Mouse (Mus musculus) forelimb bud, embryonic 11.5 days (tissue): ENCODE measurements around the gene Fosb.

Source experiments
- DNase-seq: peaks from one replicate; pipeline ENCODE4 v3.0.0-alpha.2; 2012; ENCODE audit warnings: low read depth, low spot score

The Fosb gene

DNA sequence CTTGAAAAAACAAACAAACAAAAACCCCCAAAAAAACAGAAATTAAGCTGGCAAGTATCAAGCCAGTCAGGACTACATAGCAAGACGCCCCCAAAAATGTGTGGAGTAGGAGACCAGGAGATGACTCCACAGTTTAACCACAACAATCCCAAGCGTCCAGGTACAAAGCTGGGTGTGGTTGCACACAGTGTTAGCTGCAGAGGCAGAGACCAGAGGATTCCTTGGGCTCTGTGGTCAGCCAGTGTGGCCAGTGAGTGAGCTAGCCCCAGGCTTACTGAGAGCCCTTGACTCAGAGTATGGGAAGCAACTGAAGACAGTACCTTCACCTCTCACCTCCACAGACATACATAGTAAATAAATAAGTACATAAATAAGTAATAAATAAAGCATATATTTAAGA lies 22.1 kb upstream of the Fosb start:
- no peak for DNase-seq

DNA sequence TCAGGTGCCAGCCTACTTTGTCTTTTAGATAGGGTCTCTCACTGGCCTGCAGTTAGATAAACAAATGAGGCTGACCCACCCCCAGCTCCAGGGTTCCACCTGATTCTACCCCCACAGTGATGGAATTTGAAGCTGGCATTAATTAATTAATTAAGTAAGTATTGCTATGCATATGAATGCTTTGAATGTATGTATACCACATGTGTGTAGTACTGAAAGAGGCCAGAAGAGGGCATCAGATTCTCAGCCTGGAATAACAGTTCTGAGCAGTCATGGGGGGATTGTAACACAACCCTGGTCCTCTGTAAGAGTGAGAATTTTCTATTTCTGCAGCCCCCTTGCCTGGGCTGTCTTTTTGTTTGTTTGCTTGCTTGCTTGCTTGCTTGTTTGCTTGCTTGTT lies 18.6 kb upstream of the Fosb start:
- no peak for DNase-seq

DNA sequence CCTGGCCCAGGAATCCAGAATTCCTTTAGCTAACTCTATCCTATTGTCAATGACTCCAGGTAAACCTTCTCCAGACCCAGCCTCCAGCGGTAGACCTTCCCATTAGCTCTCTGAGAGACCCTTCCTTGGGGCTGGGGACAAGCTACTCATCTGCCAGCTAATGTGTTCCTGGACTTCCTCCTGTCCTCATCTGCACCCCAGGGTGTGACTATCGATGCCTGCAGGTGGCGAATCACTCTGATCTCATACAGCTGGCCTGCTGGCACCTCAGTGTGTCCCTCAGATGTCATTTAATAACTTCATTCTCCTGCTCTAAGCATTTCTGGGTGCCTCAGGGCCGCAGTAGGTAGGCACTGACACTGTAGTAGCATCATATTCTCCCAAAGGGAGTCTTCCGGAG lies 17.9 kb upstream of the Fosb start:
- DNase-seq = no peak

DNA sequence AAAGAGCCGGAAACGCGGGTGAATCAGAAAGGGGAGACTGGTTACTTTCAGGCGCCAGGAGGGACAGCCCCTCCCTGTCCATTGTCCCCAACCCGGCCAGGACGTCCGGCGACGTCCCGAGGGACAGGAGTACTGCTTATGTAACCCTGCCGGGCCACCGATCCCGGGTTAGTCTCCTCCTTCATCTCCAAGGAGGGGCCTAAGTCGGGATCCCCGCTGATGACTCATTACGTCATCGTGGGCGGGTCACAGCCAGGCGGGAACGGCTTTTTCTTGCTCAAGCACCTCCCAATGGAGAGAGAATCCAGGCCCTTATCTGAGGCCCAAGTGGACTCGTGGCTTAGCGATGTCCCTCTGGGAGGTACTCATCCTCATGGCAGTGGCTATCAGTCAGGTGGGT lies 17.3 kb upstream of the Fosb start:
- DNase-seq = peak; percentile 84

DNA sequence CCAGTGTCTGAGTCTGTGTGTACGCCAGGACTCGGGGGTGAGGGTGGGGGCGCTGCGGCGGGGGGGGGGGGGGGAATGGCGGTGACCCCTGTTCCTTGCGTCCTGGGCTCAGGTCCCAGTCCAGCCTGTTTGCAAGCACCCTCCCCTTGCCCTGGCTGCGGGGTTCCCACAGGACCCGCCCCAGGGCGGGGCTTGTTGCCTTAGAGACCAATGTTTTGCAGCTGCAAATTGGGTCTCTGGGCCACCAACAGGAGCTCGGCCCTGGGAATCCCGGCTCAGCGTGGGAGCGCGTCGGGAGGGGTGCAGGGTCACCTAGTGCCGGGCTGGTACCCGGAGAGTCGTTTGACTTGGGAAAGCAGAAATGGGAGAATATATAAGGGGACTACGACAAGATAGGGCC lies 16.5 kb upstream of the Fosb start:
- peak; percentile 92 for DNase-seq

DNA sequence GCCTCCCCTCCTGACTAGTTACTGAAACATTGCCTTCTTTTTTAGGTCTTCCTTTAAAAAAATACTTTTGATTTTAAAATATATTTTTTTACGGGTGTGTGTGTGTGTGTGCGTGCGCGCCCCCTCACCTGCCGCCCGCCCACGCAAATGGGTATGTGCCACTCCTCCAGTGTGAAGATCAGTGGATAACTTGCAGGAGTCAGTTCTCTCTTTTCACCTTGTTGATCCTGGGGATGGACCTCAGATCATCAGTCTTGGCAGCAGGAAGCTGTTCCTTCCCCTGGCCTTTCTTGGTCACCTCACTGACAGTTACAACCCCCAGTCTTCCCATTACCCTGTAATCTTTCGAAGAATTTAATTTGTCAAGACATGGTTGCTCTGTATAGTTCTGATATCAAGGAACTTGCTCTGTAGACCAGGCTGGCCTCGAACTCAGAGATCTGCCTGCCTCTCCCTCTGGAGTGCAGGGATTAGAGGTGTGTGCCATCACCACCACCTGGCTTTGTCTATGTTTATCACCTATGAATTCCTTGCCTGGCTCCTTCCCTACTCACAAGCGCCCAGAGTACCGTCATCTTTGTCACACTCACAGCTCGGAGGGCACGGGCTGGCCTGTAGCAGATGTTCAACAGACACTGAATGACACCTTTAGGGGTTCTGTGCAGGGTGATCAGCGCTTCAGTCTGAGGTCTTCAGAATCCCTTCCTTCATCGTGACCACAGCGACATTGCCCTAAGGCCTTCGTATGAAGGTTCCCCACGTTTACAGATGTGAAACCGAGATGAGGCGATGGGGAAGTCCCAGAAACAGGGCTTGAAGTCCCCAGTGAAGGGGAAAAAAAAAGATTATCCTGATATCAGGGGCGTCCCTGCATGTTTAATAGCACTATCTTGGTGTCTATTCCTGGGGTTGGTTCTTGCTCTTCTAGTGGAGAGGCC lies 15.7 kb upstream of the Fosb start:
- DNase-seq = no peak

DNA sequence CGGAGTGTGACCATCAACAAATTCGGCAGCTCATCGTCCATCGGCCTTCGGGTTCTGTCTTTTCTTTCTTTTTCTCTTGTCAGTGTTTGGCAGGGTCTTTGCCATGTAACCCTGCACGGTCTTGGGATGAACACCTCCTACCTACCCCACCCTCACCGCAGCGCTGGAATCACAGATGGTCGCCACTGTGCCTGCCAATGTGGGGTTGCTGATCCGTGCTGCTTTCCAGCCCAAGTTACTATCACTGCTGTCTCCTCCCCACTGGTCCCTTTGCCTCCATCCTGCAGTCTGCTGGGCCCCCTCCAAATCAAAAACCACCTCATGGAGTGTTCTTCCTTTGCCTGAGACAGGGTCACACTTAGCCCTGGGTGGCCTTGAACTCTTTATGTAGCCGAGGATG lies 14.4 kb upstream of the Fosb start:
- no peak for DNase-seq

DNA sequence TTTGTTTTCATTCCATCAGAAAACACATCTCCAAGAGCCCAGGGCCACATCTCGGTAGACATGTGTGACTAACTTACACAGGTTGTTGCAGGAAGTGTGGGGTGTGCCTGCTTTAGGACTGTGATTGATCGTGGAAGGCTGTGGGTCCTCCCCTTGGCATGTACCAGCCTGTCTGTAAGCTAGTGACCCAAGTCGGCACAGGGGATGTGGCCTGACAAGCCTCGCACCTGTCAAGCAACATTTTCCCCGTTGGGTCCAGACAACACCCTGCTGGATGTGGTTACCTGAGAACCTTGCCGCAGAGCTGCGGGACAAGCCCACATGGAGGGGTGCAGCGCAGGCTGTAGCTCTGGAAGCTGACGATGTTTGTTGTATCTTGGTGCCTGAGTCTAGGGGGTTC lies 12.6 kb upstream of the Fosb start:
- DNase-seq = no peak

DNA sequence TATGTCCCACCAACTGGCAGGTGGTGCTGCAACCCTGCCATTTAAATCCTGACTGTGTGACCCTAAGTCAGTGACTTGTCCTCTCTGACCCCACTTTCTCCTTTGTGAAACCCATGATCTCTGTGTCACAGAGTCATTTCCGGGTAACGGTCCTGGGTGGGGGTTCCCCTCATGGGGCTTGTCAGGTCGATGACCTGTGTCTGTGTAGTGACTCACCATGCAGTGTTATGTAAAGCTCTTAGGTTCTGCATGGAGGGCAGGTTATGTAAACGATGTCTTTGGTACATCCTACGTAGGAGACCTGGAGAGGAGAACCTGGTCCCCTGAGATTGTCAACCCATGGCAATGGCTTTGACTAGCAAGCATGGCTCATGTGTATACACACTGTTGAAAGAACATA lies 11.6 kb upstream of the Fosb start:
- no peak for DNase-seq

DNA sequence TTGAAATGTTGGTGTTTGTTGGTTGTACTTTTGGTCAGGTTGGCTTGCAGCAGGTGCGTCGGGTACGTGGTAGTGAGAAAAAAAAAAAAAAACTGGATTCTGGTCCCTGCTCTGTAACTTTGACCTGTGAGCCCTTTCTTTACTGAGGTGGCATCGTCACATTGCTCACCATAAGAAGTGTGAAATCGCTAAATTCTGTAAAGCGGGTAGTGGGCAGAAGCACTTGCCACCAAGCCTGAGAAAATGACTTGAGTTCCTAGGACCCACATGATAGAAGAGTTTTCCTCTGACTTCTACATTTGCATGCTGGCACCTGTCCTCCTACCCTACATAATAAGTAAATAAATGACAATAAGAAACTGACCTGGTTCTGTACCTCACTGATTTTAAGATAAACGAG lies 10.8 kb upstream of the Fosb start:
- DNase-seq = no peak

DNA sequence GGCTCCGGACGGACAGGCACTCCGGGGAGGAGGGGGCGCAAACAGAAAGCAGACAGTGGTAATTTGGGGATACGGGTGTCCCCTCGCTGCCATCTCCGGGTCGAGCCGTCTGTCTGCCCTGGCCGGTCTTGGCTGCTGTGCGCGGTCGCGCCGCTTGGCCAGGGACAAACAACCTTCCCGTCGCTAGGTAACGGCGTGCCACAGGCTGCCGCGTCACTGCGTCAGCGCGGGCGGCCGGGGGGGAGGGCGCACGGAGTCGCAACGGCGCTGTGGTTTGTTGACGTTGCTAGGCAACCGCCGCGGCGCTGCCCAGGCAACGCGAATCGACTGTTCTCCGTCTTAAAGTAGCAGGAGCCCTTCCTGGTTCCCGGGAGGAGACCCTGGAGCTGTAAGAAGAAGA lies 10.1 kb upstream of the Fosb start:
- peak; percentile 97 for DNase-seq

DNA sequence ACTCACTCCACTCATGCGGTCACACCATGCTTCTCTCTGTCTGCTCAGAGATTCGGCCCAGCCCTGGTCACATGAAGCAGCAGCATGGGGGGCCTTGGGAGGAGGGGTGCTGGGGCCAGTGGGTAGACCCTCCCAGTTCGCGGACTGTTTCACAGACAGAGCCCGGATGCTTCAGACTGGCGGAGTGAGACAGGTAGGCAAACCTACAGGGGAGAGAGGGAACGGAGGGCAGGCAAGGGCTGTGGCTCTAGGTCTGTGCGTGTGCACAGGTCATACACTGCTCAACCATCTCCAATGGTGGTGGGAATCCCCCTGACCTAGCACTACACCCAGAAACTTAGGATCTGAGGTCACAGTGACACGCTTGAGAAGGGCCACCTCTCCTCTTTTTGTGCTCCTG lies 9.6 kb upstream of the Fosb start:
- DNase-seq = no peak

DNA sequence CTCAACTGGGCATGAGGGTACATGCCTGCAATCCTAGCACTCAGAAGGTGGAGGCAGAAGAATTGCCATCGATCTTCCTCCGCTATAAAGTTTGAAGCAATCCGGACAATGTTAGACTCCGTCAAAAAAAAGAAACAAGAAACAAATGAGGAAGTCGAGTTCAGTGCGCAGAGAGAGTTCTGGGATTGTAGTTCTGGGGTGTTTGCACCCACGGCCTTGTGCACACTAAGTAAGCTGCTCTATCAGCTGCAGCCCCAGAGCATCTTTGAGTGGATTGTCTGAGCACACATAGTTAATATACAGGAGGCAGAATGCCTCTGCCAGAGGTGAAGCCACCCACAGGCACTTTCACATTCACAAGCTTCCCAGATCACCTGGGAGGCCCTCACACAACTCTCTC lies 8.8 kb upstream of the Fosb start:
- no peak for DNase-seq

DNA sequence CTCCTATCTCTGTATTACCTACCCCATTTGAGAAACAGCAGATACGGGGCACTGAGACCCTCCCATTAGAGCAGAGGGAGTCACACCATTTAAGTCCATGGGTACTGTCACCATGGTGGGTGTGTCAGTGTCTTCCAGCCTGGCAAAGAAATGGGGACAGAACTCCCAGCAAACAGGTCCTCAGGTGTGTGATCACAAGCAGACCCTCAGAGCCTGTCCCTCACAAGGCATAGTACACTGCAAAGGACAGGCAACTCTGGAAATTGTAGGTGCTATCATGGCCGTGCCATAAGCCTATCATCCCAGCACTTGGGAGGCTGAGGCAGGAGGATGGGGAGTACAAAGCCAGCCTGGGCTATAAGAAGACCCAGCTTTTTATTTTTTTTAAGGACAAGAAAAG lies 8.3 kb upstream of the Fosb start:
- no peak for DNase-seq

DNA sequence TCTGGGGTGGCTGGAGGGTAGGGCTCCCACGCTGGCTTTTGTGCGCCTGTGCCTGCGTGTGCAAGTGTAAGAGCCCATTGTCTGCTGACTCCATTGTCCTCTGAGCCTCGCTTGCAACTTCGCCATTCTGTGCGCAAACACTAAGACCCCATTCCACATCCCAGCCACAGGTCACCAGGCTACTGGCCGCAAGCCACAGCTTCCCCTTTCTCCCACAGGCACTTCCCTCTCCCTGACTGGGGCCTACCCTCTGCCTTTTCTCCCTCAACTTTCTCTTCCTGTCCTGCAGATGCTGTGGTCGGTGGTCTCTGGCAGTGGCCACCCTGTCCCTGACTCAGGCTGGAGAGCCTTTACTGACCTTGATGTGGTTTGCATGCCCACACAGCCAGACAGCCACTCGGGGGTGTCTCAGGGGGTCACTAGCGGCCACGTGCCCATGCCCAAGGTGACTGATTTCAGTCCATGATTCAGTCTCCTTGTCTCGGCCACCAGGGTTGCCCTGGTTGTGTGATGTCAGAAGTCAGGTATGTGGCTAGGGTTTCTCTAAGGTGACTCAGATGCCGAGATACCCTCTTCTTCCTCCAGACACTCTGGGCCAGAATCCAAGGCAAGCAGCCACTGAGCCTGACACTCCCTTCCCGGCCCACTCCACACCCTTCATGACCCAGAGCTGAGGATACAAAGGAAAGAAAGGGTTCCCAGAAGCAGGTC lies 6.8 kb upstream of the Fosb start:
- no peak for DNase-seq

DNA sequence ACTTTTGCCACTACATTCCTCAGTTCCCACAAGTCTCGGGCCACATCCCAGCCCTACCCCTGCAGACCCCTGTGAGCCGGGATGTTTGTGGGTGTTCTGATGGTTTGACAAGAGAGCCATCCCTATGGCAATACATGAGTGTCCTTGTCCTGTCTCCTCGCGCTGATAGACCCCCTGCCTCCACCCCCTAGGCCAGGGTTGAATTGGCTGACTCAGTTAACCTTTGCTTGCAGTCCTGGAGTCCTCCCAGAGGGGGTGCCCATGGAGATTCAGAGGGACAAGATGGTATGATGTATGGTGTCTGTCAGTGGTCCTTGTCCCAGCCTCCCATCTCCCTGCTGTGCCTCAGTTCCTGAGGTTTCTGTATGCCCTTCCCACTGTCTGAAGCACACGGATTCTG lies 4.2 kb upstream of the Fosb start:
- DNase-seq = no peak

DNA sequence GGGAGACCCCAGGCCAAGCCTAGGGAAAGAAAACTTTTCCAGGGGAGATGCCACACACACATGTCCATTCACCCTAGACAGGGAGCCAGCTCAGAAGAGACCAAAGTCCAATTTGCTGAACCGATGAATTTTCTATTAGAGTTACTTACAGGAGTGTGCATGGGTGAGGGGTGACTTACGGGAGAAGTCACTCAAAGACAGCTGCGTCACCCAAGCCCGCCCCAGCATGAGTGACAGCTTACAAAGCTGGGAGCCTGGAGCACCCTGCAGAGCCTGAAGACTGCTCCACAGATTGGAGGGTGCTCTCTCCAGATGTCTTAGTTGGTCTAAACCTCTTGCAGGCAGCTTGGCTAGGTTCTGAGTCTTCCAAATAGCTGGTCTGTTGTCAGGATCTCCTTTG lies 2.1 kb upstream of the Fosb start:
- no peak for DNase-seq

DNA sequence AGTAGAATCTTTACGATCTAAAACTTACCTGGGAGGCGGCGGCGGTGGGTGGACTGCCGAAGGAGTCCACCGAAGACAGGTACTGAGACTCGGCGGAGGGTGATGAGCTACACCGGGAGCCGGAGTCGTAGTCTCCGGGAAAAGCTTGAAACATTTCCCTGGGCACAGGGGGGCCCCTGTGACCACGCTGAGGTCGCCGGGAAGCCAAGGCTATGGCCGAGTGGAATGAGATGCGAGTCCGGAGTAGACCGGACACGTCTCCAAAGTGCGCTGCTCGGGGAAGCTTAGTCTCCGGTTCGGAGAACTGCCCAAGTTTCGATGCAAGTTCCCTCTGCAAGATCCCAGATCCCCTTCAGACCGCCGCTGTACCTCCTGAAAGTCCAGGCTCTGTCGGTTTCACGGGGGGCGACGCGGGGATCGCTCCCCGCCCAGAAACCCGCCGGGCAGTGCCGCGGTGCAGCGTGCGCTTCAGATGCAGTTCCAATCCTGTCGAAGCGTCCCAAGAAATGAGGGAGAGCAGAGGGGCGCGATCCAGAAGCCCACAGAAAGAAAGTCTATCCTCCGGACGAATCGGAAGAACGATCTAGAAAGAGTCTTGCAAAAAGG lies 470 bp downstream of the Fosb start:
- no peak for DNase-seq

DNA sequence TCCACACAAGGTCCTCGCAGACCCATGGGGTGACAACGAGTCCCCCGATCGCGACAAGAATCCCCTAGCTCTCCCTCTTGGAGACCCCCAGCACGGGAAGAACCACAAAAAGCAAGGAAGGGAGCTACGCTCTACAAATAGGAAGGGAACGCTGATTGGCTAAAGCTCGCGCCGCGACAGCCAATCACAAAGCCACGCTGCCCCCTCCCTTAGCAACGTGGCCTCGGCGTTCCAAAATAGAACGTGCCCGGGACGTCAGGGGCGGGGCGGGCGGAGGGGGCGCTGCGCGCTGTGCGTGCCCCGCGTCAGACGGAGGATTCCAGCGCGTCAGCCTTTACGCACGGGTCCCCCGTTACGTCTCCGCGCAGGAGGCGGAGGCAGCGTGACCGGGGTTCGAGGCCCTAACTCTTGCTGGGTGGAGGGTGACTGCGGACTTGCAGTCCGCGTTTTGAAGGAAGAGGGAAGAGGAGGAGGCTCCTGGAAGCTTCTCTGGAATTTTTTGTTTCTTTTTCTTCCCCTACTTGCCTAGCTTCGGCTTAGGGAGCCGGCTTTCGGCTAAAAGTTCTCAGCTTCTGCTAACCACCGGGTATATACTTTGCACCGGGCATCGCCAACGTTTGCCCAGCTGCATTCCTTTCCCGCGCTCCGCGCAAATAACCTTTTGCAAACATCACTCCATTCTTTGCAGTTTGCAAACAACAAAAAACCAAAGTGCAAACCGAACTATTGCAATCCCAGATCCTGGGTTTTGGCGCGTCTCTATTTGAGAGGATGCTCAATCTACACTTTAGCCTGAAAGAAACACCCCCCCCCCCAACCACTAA lies 1.2 kb downstream of the Fosb start:
- DNase-seq = peak; percentile 95

DNA sequence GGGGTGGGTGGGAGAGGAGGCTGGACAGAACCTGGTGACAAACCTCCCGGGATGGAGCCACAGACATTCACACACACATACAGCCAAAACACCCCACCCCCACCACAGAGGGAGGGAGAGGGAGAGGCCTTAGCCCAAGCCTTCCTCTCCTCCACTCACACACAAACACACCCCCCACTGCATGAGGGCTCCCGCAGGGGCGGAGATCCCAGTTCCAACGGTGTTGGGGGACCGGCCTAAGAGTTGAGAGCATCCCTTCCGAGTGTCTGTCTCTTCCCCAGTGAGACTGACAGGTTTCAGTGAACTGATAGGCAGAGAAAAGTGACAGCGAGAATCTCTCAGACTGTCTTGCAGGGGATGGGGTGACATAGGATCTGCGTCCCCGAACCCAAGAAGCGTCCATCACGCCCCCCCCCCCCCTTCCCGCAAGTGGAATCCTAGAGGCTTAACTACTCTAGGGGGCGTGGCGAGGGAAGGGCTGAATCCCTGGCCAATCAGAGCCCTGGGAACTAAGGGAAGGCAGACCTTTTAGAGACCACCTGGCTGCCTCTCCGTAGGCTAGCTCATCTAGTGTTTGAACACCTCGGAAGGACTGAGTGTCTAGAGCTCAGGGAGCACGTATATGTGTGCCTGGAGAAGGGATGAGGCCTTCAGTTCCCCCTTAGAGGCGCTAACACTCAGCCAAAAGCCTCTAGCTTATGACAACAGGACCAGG lies 2.0 kb downstream of the Fosb start:
- DNase-seq = peak; percentile 60
